Mouse (Mus musculus): ENCODE results near the gene B430306N03Rik.
"Not testable (repeated sequence)": the region's sequence is repeated elsewhere in the genome, so short reads cannot be mapped to it uniquely, and the experiment has no call there.

Gene B430306N03Rik

GRCm38 (mm10) chr17:48315905-48316579 lies at the start of gene B430306N03Rik:
TSS of gene B430306N03Rik (plus strand) at chr17:48316141.
- H3K27me3 ChIP-seq (ENCODE audit: control insufficient read depth, insufficient read depth, low read length, poor library complexity, severe bottlenecking); H3K36me3 ChIP-seq (ENCODE audit: control insufficient read depth, insufficient read depth, low read length, poor library complexity, severe bottlenecking): not testable (repeated sequence)
- peak; percentile 54 for DNase-seq (ENCODE audit: low read depth, low spot score)

- no peaks in the 10 kb centered on the region for H3K36me3 ChIP-seq (ENCODE audit: control insufficient read depth, insufficient read depth, low read length, poor library complexity, severe bottlenecking)
- DNase-seq (ENCODE audit: low read depth, low spot score): no peak
- H3K27me3 ChIP-seq (ENCODE audit: control insufficient read depth, insufficient read depth, low read length, poor library complexity, severe bottlenecking): no peaks in the 10 kb centered on the region
Observed at GRCm38 (mm10) chr17:48266610-48267304, 49.2 kb upstream of the B430306N03Rik start.

GRCm38 (mm10) chr17:48267591-48267990 lies 48.4 kb upstream of the B430306N03Rik start:
- Histone ChIP-seq H3K36me3 (ENCODE audit: control insufficient read depth, insufficient read depth, low read length, poor library complexity, severe bottlenecking) (no peaks in the 10 kb centered on the region), H3K27me3 (ENCODE audit: control insufficient read depth, insufficient read depth, low read length, poor library complexity, severe bottlenecking) (no peaks in the 10 kb centered on the region)
- DNase-seq (ENCODE audit: low read depth, low spot score): peak; percentile 38

GRCm38 (mm10) chr17:48268276-48268675 lies 47.7 kb upstream of the B430306N03Rik start:
- no peaks in the 10 kb centered on the region for H3K36me3 ChIP-seq (ENCODE audit: control insufficient read depth, insufficient read depth, low read length, poor library complexity, severe bottlenecking)
- H3K27me3 ChIP-seq (ENCODE audit: control insufficient read depth, insufficient read depth, low read length, poor library complexity, severe bottlenecking): no peaks in the 10 kb centered on the region
- DNase-seq (ENCODE audit: low read depth, low spot score): no peak

DNA sequence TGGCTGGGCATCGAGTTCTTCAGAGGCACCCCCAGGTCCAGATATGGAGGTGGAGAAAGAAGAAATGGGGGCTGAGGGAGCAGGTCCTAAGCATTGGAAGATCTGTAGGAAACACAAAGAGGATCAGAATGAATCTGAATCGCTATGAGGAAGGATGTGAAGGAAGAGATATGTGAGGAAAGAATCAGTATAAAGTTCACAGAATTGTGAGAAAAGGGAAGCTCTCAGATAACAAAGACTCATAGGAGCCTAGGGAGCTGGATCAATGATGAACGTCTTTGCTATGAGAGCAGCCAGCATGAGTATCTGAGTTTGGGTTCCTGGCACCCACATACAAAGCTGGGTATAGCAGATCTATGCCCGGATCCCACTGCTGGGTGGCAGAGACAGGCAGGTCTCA lies 46.1 kb upstream of the B430306N03Rik start:
- no peaks in the 10 kb centered on the region for H3K36me3 ChIP-seq (ENCODE audit: control insufficient read depth, insufficient read depth, low read length, poor library complexity, severe bottlenecking)
- no peak for DNase-seq (ENCODE audit: low read depth, low spot score)
- no peaks in the 10 kb centered on the region for H3K27me3 ChIP-seq (ENCODE audit: control insufficient read depth, insufficient read depth, low read length, poor library complexity, severe bottlenecking)

DNA sequence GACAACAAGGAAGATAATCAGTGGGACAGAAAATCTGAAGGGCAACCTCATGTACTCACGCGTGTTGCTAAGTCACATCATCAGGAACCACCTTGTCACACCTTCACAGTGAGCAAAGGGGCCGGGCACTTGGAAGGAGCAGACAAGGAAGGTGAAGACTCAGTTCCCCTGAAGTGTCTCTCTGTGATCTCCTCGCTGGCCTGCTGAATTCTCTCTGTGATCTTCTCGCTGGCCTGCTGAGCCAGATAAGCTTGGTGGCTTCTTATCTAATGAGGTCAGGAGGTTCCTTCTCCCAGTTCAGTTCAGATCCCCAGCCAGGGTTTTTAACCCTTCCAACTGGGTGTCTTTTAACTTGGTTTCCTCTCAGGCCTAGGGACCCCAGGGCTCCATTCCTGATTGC lies 43.8 kb upstream of the B430306N03Rik start:
- Histone ChIP-seq H3K36me3 (ENCODE audit: control insufficient read depth, insufficient read depth, low read length, poor library complexity, severe bottlenecking) (no peaks in the 10 kb centered on the region), H3K27me3 (ENCODE audit: control insufficient read depth, insufficient read depth, low read length, poor library complexity, severe bottlenecking) (no peaks in the 10 kb centered on the region)
- no peak for DNase-seq (ENCODE audit: low read depth, low spot score)

DNA sequence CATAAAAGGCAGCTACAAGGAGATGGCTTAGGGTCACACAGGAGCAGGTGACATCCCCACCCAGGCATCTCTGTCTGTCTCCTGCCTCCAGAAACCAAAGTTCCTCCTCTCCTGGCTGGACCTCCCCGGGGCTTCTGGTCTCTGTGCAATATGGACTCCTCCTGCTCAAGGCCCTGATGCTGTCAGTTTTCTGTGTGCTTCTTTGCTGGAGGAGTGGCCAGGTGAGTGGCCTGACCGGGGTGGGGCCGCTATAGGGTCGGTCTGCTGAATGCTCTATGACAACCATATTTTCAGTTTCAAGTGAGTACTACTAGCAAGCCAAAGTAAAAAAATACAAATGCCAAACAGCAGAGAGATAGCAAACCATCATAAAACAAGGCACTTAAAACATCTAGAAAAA lies 43.3 kb upstream of the B430306N03Rik start:
- Histone ChIP-seq H3K36me3 (ENCODE audit: control insufficient read depth, insufficient read depth, low read length, poor library complexity, severe bottlenecking) (no peaks in the 10 kb centered on the region), H3K27me3 (ENCODE audit: control insufficient read depth, insufficient read depth, low read length, poor library complexity, severe bottlenecking) (no peaks in the 10 kb centered on the region)
- no peak for DNase-seq (ENCODE audit: low read depth, low spot score)

DNA sequence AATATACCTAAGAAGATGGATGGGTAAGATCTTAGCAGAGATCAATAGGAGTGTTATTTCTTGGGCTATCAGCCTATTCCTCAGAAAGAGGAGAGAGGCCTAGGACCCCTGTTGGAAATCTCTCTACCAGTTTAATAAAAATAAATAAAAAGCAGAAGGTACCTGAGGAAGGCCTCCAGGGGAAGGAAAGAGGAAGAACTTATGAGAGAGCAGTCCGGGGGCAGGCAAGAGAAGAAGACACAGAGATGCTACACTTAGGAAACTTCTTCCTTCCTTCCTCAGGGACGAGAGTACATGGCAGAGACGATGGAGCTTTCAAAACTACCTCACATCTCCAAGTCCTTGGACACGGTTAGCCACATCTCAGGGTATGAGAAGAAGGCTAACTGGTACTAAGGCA lies 41.8 kb upstream of the B430306N03Rik start:
- DNase-seq (ENCODE audit: low read depth, low spot score): no peak
- H3K27me3 ChIP-seq (ENCODE audit: control insufficient read depth, insufficient read depth, low read length, poor library complexity, severe bottlenecking): no peaks in the 10 kb centered on the region
- no peaks in the 10 kb centered on the region for H3K36me3 ChIP-seq (ENCODE audit: control insufficient read depth, insufficient read depth, low read length, poor library complexity, severe bottlenecking)

GRCm38 (mm10) chr17:48274885-48275284 lies 41.1 kb upstream of the B430306N03Rik start:
- H3K27me3 ChIP-seq (ENCODE audit: control insufficient read depth, insufficient read depth, low read length, poor library complexity, severe bottlenecking): no peaks in the 10 kb centered on the region
- DNase-seq (ENCODE audit: low read depth, low spot score): peak; percentile 92
- H3K36me3 ChIP-seq (ENCODE audit: control insufficient read depth, insufficient read depth, low read length, poor library complexity, severe bottlenecking): no peaks in the 10 kb centered on the region

GRCm38 (mm10) chr17:48275736-48276135 lies 40.2 kb upstream of the B430306N03Rik start:
- DNase-seq (ENCODE audit: low read depth, low spot score): no peak
- no peaks in the 10 kb centered on the region for H3K27me3 ChIP-seq (ENCODE audit: control insufficient read depth, insufficient read depth, low read length, poor library complexity, severe bottlenecking)

DNA sequence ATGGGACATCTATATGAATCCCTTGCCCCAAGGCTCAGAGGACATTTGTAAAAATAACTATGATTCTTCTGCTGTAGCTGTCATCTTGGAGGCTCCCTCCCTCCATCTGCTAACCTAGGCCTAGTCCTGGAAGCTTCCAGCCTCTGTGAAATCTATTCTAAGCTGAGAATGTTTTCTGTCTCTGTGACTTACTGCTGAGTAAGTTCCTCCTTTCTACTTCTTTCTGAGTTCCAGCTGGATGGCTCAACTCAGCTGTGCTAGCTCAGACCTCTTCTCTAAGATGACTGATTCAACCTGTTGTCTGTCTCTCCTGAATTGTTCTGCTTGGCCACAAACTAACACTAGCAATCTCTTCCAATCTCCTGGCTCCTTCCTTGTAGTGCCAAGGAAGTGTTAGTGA lies 37.6 kb upstream of the B430306N03Rik start:
- Histone ChIP-seq H3K36me3 (ENCODE audit: control insufficient read depth, insufficient read depth, low read length, poor library complexity, severe bottlenecking) (no peaks in the 10 kb centered on the region), H3K27me3 (ENCODE audit: control insufficient read depth, insufficient read depth, low read length, poor library complexity, severe bottlenecking) (no peaks in the 10 kb centered on the region)
- peak; percentile 35 for DNase-seq (ENCODE audit: low read depth, low spot score)

More at GRCm38 (mm10) chr17:48275736-48276135, 40.2 kb upstream of the B430306N03Rik start:
- no peaks in the 10 kb centered on the region for H3K36me3 ChIP-seq (ENCODE audit: control insufficient read depth, insufficient read depth, low read length, poor library complexity, severe bottlenecking)

DNA sequence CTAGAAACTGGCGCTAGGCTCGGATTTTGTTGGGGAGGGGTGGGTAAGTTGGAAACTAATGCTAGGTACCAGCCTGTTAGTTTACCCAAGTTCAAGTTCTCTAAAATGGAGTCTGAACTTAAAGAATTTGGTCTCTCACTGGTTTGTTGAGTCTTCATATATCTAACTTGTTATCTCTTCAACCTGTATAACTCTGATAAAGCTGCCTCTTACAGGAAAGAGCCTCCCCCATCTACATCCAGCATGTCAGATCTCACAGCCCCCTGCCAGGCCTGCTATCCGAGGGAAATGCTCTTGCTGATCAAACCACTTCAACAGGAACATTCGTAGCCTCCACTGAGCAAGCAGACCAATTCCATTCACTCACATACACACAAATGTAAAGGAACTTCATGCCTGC lies 36.9 kb upstream of the B430306N03Rik start:
- H3K27me3 ChIP-seq (ENCODE audit: control insufficient read depth, insufficient read depth, low read length, poor library complexity, severe bottlenecking): no peaks in the 10 kb centered on the region
- no peaks in the 10 kb centered on the region for H3K36me3 ChIP-seq (ENCODE audit: control insufficient read depth, insufficient read depth, low read length, poor library complexity, severe bottlenecking)
- no peak for DNase-seq (ENCODE audit: low read depth, low spot score)

DNA sequence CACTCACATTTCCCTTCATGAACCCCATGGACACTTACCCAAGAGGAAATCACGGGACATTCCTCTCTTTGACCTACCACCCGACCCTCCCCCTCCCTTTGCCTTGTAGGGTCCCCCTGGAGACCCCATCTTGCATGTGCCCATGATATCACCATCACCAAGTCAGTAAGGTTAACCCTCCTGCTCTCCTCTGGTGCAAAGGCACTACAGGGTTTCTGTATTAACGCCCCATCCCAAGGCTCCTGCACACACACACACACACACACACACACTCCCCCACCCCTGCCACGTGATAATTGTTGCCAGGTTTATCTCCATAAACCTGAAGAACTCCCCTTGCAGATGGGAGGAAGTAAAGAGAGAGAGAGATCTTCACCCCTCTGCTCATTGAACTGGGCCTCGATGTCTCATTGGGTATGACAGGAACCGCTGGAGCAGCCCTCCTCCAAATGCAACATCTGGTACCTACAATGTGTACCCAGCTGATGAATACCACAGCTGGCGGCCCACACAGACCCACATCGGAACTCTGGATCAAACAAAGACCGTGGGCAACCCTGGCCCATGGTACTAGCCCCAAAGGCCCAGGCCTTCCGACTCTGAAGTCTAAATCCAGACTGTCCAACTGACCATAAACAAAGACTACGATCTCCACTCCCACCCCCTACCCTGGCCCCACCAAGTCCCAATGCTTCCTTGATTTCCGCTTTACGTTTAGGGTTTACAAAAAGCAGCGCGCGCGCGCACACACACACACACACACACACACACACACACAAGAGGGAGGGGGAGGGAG lies 34.8 kb upstream of the B430306N03Rik start:
- no peak for DNase-seq (ENCODE audit: low read depth, low spot score)
- H3K36me3 ChIP-seq (ENCODE audit: control insufficient read depth, insufficient read depth, low read length, poor library complexity, severe bottlenecking): no peaks in the 10 kb centered on the region
- H3K27me3 ChIP-seq (ENCODE audit: control insufficient read depth, insufficient read depth, low read length, poor library complexity, severe bottlenecking): no peaks in the 10 kb centered on the region

- no peaks in the 10 kb centered on the region for H3K36me3 ChIP-seq (ENCODE audit: control insufficient read depth, insufficient read depth, low read length, poor library complexity, severe bottlenecking)
- H3K27me3 ChIP-seq (ENCODE audit: control insufficient read depth, insufficient read depth, low read length, poor library complexity, severe bottlenecking): no peaks in the 10 kb centered on the region
- no peak for DNase-seq (ENCODE audit: low read depth, low spot score)
Observed at GRCm38 (mm10) chr17:48281739-48282085, 34.2 kb upstream of the B430306N03Rik start.

GRCm38 (mm10) chr17:48286765-48287164 lies 29.2 kb upstream of the B430306N03Rik start:
- Histone ChIP-seq H3K36me3 (ENCODE audit: control insufficient read depth, insufficient read depth, low read length, poor library complexity, severe bottlenecking) (no peaks in the 10 kb centered on the region), H3K27me3 (ENCODE audit: control insufficient read depth, insufficient read depth, low read length, poor library complexity, severe bottlenecking) (no peaks in the 10 kb centered on the region)
- DNase-seq (ENCODE audit: low read depth, low spot score): no peak
